36 mouse cellular contexts compared by ENCODE assay signal in the genomic region with DNA sequence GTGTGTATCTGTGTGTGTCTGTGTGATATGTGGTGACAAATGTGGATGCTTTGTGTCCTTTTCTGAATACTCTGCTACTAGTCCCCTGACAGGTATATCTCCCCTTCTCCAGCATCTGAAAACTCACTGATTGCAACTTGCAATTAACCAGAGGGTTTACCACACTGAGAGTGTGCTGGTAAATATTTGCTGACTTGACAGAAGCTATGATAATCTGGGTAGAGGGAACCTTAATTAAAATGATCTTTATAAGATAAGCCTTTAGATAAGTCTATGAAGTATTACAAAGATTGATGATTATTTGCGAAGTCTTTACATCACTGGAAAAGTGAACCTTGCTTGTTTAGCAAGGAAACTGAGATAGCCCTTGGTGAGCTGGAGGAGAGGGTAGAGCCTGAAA. TPM values are rescaled to one million over a fixed set of nuclear protein-coding genes. Genes with fewer than 3 reads are reported as not detected.
"Had no signal": no experiment of that assay in that cellular context is flagged by ENCODE, and none has a peak within 500 bp of the region (broad histone marks: within the 10 kb centered on the region; RNA-seq: fewer than 3 reads in every experiment).

No protein-coding gene starts in this region.

- H3K4me1 ChIP-seq: heart, embryonic 10.5 days; heart, embryonic 12.5 days; intestine, embryonic 15.5 days had no signal

- H3K4me2 ChIP-seq: heart, embryonic 11.5 days; heart, embryonic 12.5 days; heart, embryonic 13.5 days; heart, embryonic 15.5 days; hindbrain, embryonic 12.5 days; hindbrain, embryonic 13.5 days; hindbrain, embryonic 14.5 days; hindbrain, embryonic 15.5 days; intestine, embryonic 15.5 days; kidney, embryonic 15.5 days had no signal

- H3K4me3 ChIP-seq: heart, embryonic 10.5 days; heart, embryonic 12.5 days; heart, embryonic 13.5 days; heart, embryonic 15.5 days; hindbrain, embryonic 10.5 days; hindbrain, embryonic 12.5 days; hindbrain, embryonic 13.5 days; hindbrain, embryonic 15.5 days; intestine, embryonic 15.5 days; kidney, embryonic 15.5 days; layer of hippocampus, adult 2 months; left cerebral cortex, adult 2 months had no signal

- H3K27me3 ChIP-seq: heart, embryonic 12.5 days; heart, embryonic 13.5 days; heart, embryonic 15.5 days; hindbrain, embryonic 12.5 days; hindbrain, embryonic 13.5 days; hindbrain, embryonic 15.5 days; intestine, embryonic 15.5 days; kidney, embryonic 15.5 days had no signal

- H3K27ac ChIP-seq: heart, embryonic 10.5 days; heart, embryonic 13.5 days; heart, embryonic 15.5 days; hindbrain, embryonic 10.5 days; hindbrain, embryonic 12.5 days; hindbrain, embryonic 13.5 days; hindbrain, embryonic 14.5 days; hindbrain, embryonic 15.5 days; hindbrain, postnatal 0 days; intestine, embryonic 15.5 days; kidney, embryonic 15.5 days; kidney, postnatal 0 days; layer of hippocampus, adult 2 months; left cerebral cortex, adult 2 months had no signal

- ATAC-seq: hindbrain, embryonic 16.5 days; hindbrain, postnatal 0 days; inflammation-experienced regulatory T-cells, adult 6 months; intestine, embryonic 15.5 days; intestine, embryonic 16.5 days; intestine, postnatal 0 days had no signal

- DNase-seq: heart, postnatal 10 days; heart, postnatal 14 days; heart, postnatal 36 days; heart, postnatal 4 days; kidney, adult 11 months; kidney, adult 18-20 months; kidney, adult 2 months; kidney, adult 8-10 months; kidney, adult 9 months; kidney, postnatal 10 days; kidney, postnatal 14 days; kidney, postnatal 25 days; kidney, postnatal 36 days; kidney, postnatal 4 days; layer of hippocampus, postnatal 36 days had no signal

- H3K9ac ChIP-seq: heart, embryonic 12.5 days; heart, embryonic 13.5 days; heart, embryonic 15.5 days; hindbrain, embryonic 12.5 days; hindbrain, embryonic 13.5 days; hindbrain, embryonic 14.5 days; hindbrain, embryonic 15.5 days; intestine, embryonic 15.5 days; kidney, embryonic 15.5 days had no signal

- H3K9me3 ChIP-seq: heart, embryonic 10.5 days; heart, embryonic 13.5 days; heart, embryonic 15.5 days; hindbrain, embryonic 10.5 days; hindbrain, embryonic 12.5 days; hindbrain, embryonic 13.5 days; hindbrain, embryonic 15.5 days; intestine, embryonic 15.5 days; kidney, embryonic 15.5 days had no signal

- H3K36me3 ChIP-seq: heart, embryonic 10.5 days; heart, embryonic 12.5 days; heart, embryonic 13.5 days; heart, embryonic 15.5 days; hindbrain, embryonic 10.5 days; hindbrain, embryonic 12.5 days; hindbrain, embryonic 13.5 days; hindbrain, embryonic 15.5 days; intestine, embryonic 15.5 days; kidney, embryonic 15.5 days had no signal

RNA-seq across cellular contexts. Expression of gene Rslcan18, which starts 8.4 kb away (rescaled TPM):
- polyA plus RNA-seq: hindbrain, embryonic 10.5 days; hindbrain, embryonic 14.5 days; hindbrain, postnatal 0 days had no signal

RNA-seq across cellular contexts. Expression of gene Zfp708, which starts 26.7 kb away (rescaled TPM):
- polyA plus RNA-seq: large intestine, adult 2 months had no signal
